Mouse (Mus musculus) erythroblast, embryonic 14.5 days (primary cell): ENCODE results near the gene Irs3. TPM values are rescaled to one million over a fixed set of nuclear protein-coding genes. Genes with fewer than 3 reads are reported as not detected.

Experiments used
- H3K27me3 ChIP-seq: 2 replicates; pipeline ENCODE4 v1.6.1; 2012; ENCODE audit warnings: inconsistent platforms; ENCODE audit not compliant: control insufficient read depth
- H3K36me3 ChIP-seq: 2 replicates; pipeline ENCODE4 v1.6.1; 2012; ENCODE audit warnings: mild to moderate bottlenecking, inconsistent platforms; ENCODE audit not compliant: control insufficient read depth
- H3K4me1 ChIP-seq: 2 replicates; pipeline ENCODE4 v1.6.1; 2012; ENCODE audit warnings: inconsistent platforms; ENCODE audit not compliant: control insufficient read depth
- H3K4me3 ChIP-seq: replicated peaks from 2 replicates; pipeline ENCODE3; 2012; ENCODE audit warnings: moderate library complexity, mild to moderate bottlenecking, inconsistent platforms
- H3K9me3 ChIP-seq: 2 replicates; pipeline ENCODE4 v1.6.1; 2012; ENCODE audit warnings: low read length, inconsistent platforms, mixed read lengths; ENCODE audit not compliant: control insufficient read depth
- GATA1 ChIP-seq: IDR thresholded peaks from 2 replicates; pipeline ENCODE4 v1.6.1; 2012; ENCODE audit warnings: low read length, inconsistent platforms, mixed read lengths
- TAL1 ChIP-seq: IDR thresholded peaks from 3 replicates; pipeline ENCODE4 v1.6.1; 2012; ENCODE audit warnings: low read length, inconsistent platforms, mixed read lengths
- polyA plus RNA-seq: library from polyadenylated mRNA; stranded (reverse); fragments of >175 nt; gene quantifications from 2 replicates; pipeline ENCODE4 v1.2.3, GENCODE M21; 2012

Gene Irs3
- polyA plus RNA-seq, 1 experiment: not detected

- peaks cover 94% of the 10 kb centered on the region for H3K36me3 ChIP-seq
- no peak for TF ChIP-seq TAL1
- no peak for TF ChIP-seq GATA1
- H3K9me3 ChIP-seq: no peaks in the 10 kb centered on the region
- H3K4me3 ChIP-seq: no peak overlapping the region
- H3K4me1 ChIP-seq: peaks cover 59% of the 10 kb centered on the region
- no peaks in the 10 kb centered on the region for H3K27me3 ChIP-seq
Observed at GRCm38 (mm10) chr5:137670240-137670639, 24.7 kb upstream of the Irs3 start.

GRCm38 (mm10) chr5:137668971-137669370 lies 23.5 kb upstream of the Irs3 start:
- Histone ChIP-seq H3K36me3 (peaks cover 94% of the 10 kb centered on the region), H3K27me3 (no peaks in the 10 kb centered on the region), H3K4me1 (peaks cover 46% of the 10 kb centered on the region), H3K9me3 (no peaks in the 10 kb centered on the region), H3K4me3 (no peak overlapping the region)
- TF ChIP-seq GATA1 (no peak), TAL1 (no peak)

- Histone ChIP-seq H3K27me3 (no peaks in the 10 kb centered on the region), H3K4me3 (no peak overlapping the region), H3K36me3 (peaks cover 100% of the 10 kb centered on the region), H3K9me3 (peaks cover 3% of the 10 kb centered on the region), H3K4me1 (peaks cover 5% of the 10 kb centered on the region)
- TF ChIP-seq TAL1 (no peak), GATA1 (no peak)
Observed at GRCm38 (mm10) chr5:137663057-137663456, 17.5 kb upstream of the Irs3 start.

- no peak for TF ChIP-seq GATA1
- no peak for TF ChIP-seq TAL1
- Histone ChIP-seq H3K27me3 (no peaks in the 10 kb centered on the region), H3K36me3 (peaks cover 100% of the 10 kb centered on the region), H3K4me1 (peaks cover 5% of the 10 kb centered on the region), H3K4me3 (no peak overlapping the region), H3K9me3 (peaks cover 3% of the 10 kb centered on the region)
Observed at GRCm38 (mm10) chr5:137660064-137660688, 14.7 kb upstream of the Irs3 start.

GRCm38 (mm10) chr5:137656977-137657376 lies 11.5 kb upstream of the Irs3 start:
- H3K4me3 ChIP-seq: no peak overlapping the region
- H3K4me1 ChIP-seq: peaks cover 8% of the 10 kb centered on the region
- H3K9me3 ChIP-seq: peaks cover 3% of the 10 kb centered on the region
- H3K27me3 ChIP-seq: no peaks in the 10 kb centered on the region
- TF ChIP-seq GATA1 (no peak), TAL1 (no peak)
- peaks cover 100% of the 10 kb centered on the region for H3K36me3 ChIP-seq

- Histone ChIP-seq H3K27me3 (no peaks in the 10 kb centered on the region), H3K36me3 (peaks cover 99% of the 10 kb centered on the region), H3K4me1 (peaks cover 23% of the 10 kb centered on the region), H3K4me3 (no peak overlapping the region), H3K9me3 (peaks cover 3% of the 10 kb centered on the region)
- TF ChIP-seq GATA1 (no peak), TAL1 (no peak)
Observed at GRCm38 (mm10) chr5:137654746-137655145, 9.2 kb upstream of the Irs3 start.

- no peak overlapping the region for H3K4me3 ChIP-seq
- peaks cover under 1% of the 10 kb centered on the region for H3K9me3 ChIP-seq
- H3K27me3 ChIP-seq: no peaks in the 10 kb centered on the region
- TF ChIP-seq TAL1 (no peak), GATA1 (no peak)
- peaks cover 88% of the 10 kb centered on the region for H3K36me3 ChIP-seq
- peaks cover 35% of the 10 kb centered on the region for H3K4me1 ChIP-seq
Observed at GRCm38 (mm10) chr5:137653366-137653765, 7.9 kb upstream of the Irs3 start.

GRCm38 (mm10) chr5:137652474-137652873 lies 7.0 kb upstream of the Irs3 start:
- no peaks in the 10 kb centered on the region for H3K9me3 ChIP-seq
- TF ChIP-seq TAL1 (no peak), GATA1 (no peak)
- no peaks in the 10 kb centered on the region for H3K27me3 ChIP-seq
- no peak overlapping the region for H3K4me3 ChIP-seq
- H3K36me3 ChIP-seq: peaks cover 79% of the 10 kb centered on the region
- H3K4me1 ChIP-seq: peaks cover 44% of the 10 kb centered on the region

GRCm38 (mm10) chr5:137649669-137650571 lies 4.4 kb upstream of the Irs3 start:
- Histone ChIP-seq H3K4me3 (no peak overlapping the region), H3K9me3 (no peaks in the 10 kb centered on the region), H3K4me1 (peaks cover 59% of the 10 kb centered on the region), H3K36me3 (peaks cover 54% of the 10 kb centered on the region), H3K27me3 (peaks cover 16% of the 10 kb centered on the region)
- no peak for TF ChIP-seq TAL1
